Mouse (Mus musculus): Measurements from ENCODE around the gene Porcn.

GRCm38 (mm10) chrX:8145153-8145991 lies 61.0 kb downstream of the Porcn start, which contains the start of gene Rbm3:
- TF ChIP-seq CTCF (conservative IDR thresholded peaks at IDR 0.05; ENCODE audit: low read length): no peak
- TF ChIP-seq NANOG (IDR thresholded peaks at IDR 0.05; ENCODE audit: borderline replicate concordance, low read length): no peak

Data from E14TG2a.4 (cell line).